Mouse (Mus musculus) NIH3T3 (cell line): ENCODE measurements around the gene Itprip.

Experiments
- DNase-seq: peaks from one replicate; pipeline ENCODE4 v3.0.0-alpha.2; 2012; ENCODE audit warnings: low read depth

Gene Itprip

GRCm38 (mm10) chr19:47919126-47919965 is at the start of gene Itprip, which contains the start of gene Cfap43:
Gene Itprip (minus strand): TSS chr19:47919299.
Gene Cfap43 (minus strand): TSS chr19:47919287.
- peak; percentile 95 for DNase-seq

- DNase-seq: no peak
Measured at GRCm38 (mm10) chr19:47958181-47958580, 39.1 kb upstream of the Itprip start.

GRCm38 (mm10) chr19:47953169-47953568 is 34.1 kb upstream of the Itprip start:
- no peak for DNase-seq

- no peak for DNase-seq
Measured at GRCm38 (mm10) chr19:47950946-47951345, 31.8 kb upstream of the Itprip start.

GRCm38 (mm10) chr19:47946821-47947465 is 27.8 kb upstream of the Itprip start:
- DNase-seq: peak; percentile 35

GRCm38 (mm10) chr19:47939361-47939760 is 20.3 kb upstream of the Itprip start:
- no peak for DNase-seq

- peak; percentile 53 for DNase-seq
Measured at GRCm38 (mm10) chr19:47937443-47938406, 18.6 kb upstream of the Itprip start, which contains the start of gene Cfap58. Gene Cfap58 (plus strand): TSS chr19:47937675.

- no peak for DNase-seq
Measured at GRCm38 (mm10) chr19:47936938-47937337, 17.8 kb upstream of the Itprip start.

GRCm38 (mm10) chr19:47936490-47936889 is 17.4 kb upstream of the Itprip start:
- no peak for DNase-seq

GRCm38 (mm10) chr19:47935530-47935929 is 16.4 kb upstream of the Itprip start:
- DNase-seq: no peak

- no peak for DNase-seq
Measured at GRCm38 (mm10) chr19:47934636-47935238, 15.6 kb upstream of the Itprip start.

GRCm38 (mm10) chr19:47934146-47934545 is 15.0 kb upstream of the Itprip start:
- no peak for DNase-seq

- DNase-seq: peak; percentile 82
Measured at GRCm38 (mm10) chr19:47931982-47932638, 13.0 kb upstream of the Itprip start.

GRCm38 (mm10) chr19:47929043-47929442 is 9.9 kb upstream of the Itprip start:
- no peak for DNase-seq

- DNase-seq: no peak
Measured at GRCm38 (mm10) chr19:47927032-47927431, 7.9 kb upstream of the Itprip start.

- DNase-seq: no peak
Measured at GRCm38 (mm10) chr19:47925819-47926218, 6.7 kb upstream of the Itprip start.

GRCm38 (mm10) chr19:47919966-47920375 is 872 bp upstream of the Itprip start:
- DNase-seq: peak; percentile 84

GRCm38 (mm10) chr19:47918455-47919101 is 521 bp downstream of the Itprip start:
- DNase-seq: peak; percentile 64

- peak; percentile 45 for DNase-seq
Measured at GRCm38 (mm10) chr19:47918016-47918415, 1.1 kb downstream of the Itprip start.

- DNase-seq: no peak
Measured at GRCm38 (mm10) chr19:47917396-47917795, 1.7 kb downstream of the Itprip start.
